Mouse (Mus musculus): ENCODE measurements around the gene Scand1. TPM values are rescaled to one million over a fixed set of nuclear protein-coding genes. Genes with fewer than 3 reads are reported as not detected.

The Scand1 gene
- total RNA-seq (2023; ENCODE audit: inconsistent age): 123 to 151 TPM (median 142 TPM) in 4 replicates

GRCm38 (mm10) chr2:156312297-156312897 is at the start of gene Scand1, which contains the start of gene Cnbd2:
Scand1 (minus strand) TSS chr2:156312704.
Cnbd2 (plus strand) TSS chr2:156312299.

Other genes with a start within 250 kb of the Scand1 start
- 4.1 to 6.1 TPM (median 5.5 TPM) in 4 replicates for gene Spag4, start 247.5 kb downstream of the Scand1 start, total RNA-seq (2023; ENCODE audit: inconsistent age)
- gene Cpne1, start 200.7 kb downstream of the Scand1 start, total RNA-seq (2023; ENCODE audit: inconsistent age): 67.7 to 73.9 TPM (median 69.2 TPM) in 4 replicates
- 32.6 to 46.3 TPM (median 39.9 TPM) in 4 replicates for gene Rbm12, start 200.7 kb downstream of the Scand1 start, total RNA-seq (2023; ENCODE audit: inconsistent age)
- gene Gm28036, start 185.6 kb downstream of the Scand1 start, total RNA-seq (2023; ENCODE audit: inconsistent age): 22.4 to 30.4 TPM (median 27.6 TPM) in 4 replicates
- 64.5 to 98.8 TPM (median 79.6 TPM) in 4 replicates for gene Romo1, start 168.7 kb downstream of the Scand1 start, total RNA-seq (2023; ENCODE audit: inconsistent age)
- gene Nfs1, start 168.5 kb downstream of the Scand1 start, total RNA-seq (2023; ENCODE audit: inconsistent age): 27.9 to 40.3 TPM (median 31.3 TPM) in 4 replicates
- gene Rbm39, start 132.5 kb downstream of the Scand1 start, total RNA-seq (2023; ENCODE audit: inconsistent age): 1,825 to 2,022 TPM (median 1,985 TPM) in 4 replicates
- gene Phf20, start 116.2 kb downstream of the Scand1 start, total RNA-seq (2023; ENCODE audit: inconsistent age): 55.5 to 89.6 TPM (median 69.9 TPM) in 4 replicates
- 5.8 to 14.2 TPM (median 10.8 TPM) in 4 replicates for gene Cnbd2, start 405 bp downstream of the Scand1 start, total RNA-seq (2023; ENCODE audit: inconsistent age)
- 0.22 to 0.51 TPM (median 0.24 TPM) in 3 of 4 replicates, not detected in the other for gene Epb41l1, start 108.2 kb upstream of the Scand1 start, total RNA-seq (2023; ENCODE audit: inconsistent age)
- gene Aar2, start 234.9 kb upstream of the Scand1 start, total RNA-seq (2023; ENCODE audit: inconsistent age): 29.9 to 37.4 TPM (median 32.7 TPM) in 4 replicates